Mouse (Mus musculus) v-Abl transformed pro-B cells (cell line): ENCODE measurements around the gene Mterf2.

Experiments used
- in situ Hi-C, 2 experiments: fragments of 400-800 bp; cut with MboI; formaldehyde crosslinking; loops; one replicate each; pipeline ENCODE4 v1.15.1; 2025; ENCODE audit not compliant: unreplicated experiment in 2 of 2

The Mterf2 gene

GRCm38 (mm10) chr10:85127395-85128287 lies at the start of gene Mterf2:
Gene Mterf2 (minus strand): TSS chr10:85128027.
- in situ Hi-C loops = loop anchor here (5.0 to 10.0 kb wide), 3 partner anchors 55 to 483 kb away; no protein-coding TSS in a partner anchor

DNA sequence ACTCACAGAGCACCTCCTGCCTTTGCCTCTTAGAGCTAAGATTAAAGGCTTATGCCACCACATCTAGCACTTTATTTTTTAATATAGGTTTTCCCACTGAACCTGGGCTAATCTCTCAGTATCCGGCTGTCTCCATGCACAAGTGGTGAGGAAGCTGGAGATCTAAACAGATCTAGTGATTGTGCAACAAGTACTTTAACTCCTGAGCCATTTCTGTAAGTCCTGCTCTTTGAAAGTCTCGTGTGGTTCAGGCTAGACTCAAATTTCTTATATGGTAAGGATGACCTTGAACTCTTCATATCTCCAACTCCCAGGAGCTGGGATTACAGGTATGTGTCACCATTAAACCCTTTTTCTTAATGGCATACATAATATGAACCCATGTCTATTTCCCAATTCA lies 48.8 kb upstream of the Mterf2 start:
- in situ Hi-C loops = loop anchor here in 1 of 2 experiments (25.0 kb wide), 1 partner anchor 736 kb away; the partner anchor contains the start of gene Prdm4

DNA sequence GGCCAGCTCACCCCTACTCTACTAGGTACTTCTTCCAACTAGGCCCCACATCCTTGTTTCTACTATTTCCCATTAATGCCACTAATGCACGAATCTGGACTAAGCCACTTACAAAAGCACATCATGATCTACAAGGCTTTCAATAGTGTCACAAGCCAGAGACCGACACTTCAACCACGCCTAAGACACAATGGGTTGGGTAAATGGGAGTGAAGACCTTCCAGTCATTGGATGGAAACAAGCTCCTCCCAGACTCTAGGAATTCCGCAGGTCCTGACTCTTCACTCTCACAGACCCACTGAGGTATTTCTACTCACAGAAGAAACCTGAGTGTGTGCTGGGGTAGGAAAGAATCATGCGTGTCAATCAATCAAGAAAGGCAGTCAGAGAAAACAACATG lies 37.5 kb upstream of the Mterf2 start:
- in situ Hi-C loops = no loop called here

- in situ Hi-C loops = no loop called here
These were observed 37.0 kb upstream of the Mterf2 start for GRCm38 (mm10) chr10:85164791-85165190.

DNA sequence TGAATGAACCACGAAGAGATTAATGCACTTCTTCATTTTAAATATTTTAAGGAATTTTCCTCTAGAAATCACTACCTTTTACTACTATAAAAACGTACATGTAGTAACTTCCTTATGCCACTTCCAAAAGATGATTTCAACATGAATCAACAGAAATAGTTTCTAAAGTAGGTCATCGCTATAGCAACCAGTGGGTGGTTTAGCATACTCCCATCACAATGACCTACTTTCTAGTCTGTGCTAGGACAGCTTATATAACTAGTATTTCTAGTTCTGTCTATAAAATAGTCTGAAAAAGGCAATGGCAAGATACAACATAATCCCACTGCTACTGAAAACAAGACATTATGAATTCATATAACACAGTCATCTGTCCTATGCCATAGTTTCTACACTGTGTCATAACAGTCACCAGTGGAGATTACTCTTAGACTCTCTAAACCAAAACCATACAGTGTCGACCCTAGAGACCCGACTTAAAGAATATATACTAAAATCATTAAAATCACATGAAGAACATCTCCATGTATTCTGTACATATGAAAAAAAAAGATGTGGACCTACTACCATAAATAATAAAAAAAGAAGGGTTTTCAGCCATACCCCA lies 34.0 kb upstream of the Mterf2 start:
- in situ Hi-C loops = no loop called here

- in situ Hi-C loops = loop anchor here in 1 of 2 experiments (10.0 kb wide), 2 partner anchors 495 to 1305 kb away; no protein-coding TSS in a partner anchor
These were observed 32.3 kb upstream of the Mterf2 start for GRCm38 (mm10) chr10:85159989-85160619.

DNA sequence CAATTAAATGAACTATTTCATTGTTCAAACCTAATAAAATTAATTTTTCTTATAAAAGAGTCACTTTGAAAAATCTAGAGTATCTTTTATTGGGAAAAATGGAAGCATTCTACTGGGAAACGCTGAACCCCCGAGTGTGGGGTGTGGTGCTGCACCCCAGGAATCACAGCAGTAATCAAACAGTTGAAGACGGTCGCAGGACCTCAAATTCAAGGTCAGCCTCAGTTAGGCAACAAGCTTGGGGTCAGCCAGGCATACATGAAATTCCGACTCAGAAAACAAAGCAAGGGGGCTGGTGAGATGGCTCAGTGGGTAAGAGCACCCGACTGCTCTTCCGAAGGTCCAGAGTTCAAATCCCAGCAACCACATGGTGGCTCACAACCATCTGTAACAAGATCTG lies 29.6 kb upstream of the Mterf2 start:
- in situ Hi-C loops = loop anchor here in 1 of 2 experiments (10.0 kb wide), 2 partner anchors 497 to 1307 kb away; no protein-coding TSS in a partner anchor

GRCm38 (mm10) chr10:85154195-85154594 lies 26.4 kb upstream of the Mterf2 start:
- in situ Hi-C loops = loop anchor here in 1 of 2 experiments (10.0 kb wide), 2 partner anchors 501 to 1311 kb away; no protein-coding TSS in a partner anchor

- in situ Hi-C loops = no loop called here
These were observed 21.4 kb upstream of the Mterf2 start for GRCm38 (mm10) chr10:85149226-85149625.

DNA sequence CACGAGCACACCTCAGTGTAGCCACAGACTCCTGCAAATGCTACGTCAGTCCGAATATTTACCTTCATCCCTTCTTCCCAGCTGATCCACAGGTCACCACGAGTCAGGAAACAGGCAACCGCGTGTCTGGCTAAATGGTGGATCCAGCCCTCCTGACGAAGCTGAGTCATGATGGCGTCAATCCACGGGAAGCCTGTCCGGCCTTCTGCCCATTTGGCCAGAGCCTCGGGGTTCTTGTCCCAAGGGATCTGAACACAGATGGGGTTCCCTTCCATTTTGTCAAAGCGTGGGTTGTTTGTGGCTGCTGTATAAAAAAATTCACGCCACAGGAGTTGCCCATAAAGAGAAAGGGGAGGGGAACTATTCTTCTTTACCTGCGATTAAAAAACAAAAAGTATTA lies 18.5 kb upstream of the Mterf2 start:
- in situ Hi-C loops = no loop called here

GRCm38 (mm10) chr10:85141465-85141864 lies 13.6 kb upstream of the Mterf2 start:
- in situ Hi-C loops = no loop called here

GRCm38 (mm10) chr10:85136573-85136972 lies 8.7 kb upstream of the Mterf2 start:
- in situ Hi-C loops = no loop called here

- in situ Hi-C loops = loop anchor here (5.0 to 10.0 kb wide), 3 partner anchors 54 to 484 kb away; no protein-coding TSS in a partner anchor
These were observed 626 bp upstream of the Mterf2 start for GRCm38 (mm10) chr10:85128453-85128852.

DNA sequence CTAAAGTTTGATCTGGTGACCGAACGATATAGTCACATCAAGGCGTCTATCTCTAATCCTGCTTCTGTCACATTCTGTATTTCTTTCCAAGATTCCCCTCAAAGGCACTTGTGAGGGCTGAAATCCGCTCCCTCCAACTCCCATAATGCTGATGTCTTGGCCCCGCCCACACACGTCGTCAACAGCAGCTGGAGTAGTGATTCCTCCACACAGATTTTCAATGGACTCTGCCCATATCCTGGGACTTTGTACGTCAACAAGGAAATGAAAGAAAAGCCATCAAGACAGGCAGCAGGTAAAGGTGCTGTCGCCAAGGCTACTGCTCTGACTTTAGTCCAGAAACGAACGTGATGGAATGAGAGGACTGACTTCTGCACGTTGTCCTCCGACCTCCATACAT lies 2.6 kb downstream of the Mterf2 start:
- in situ Hi-C loops = loop anchor here (5.0 to 10.0 kb wide), 3 partner anchors 57 to 480 kb away; no protein-coding TSS in a partner anchor

DNA sequence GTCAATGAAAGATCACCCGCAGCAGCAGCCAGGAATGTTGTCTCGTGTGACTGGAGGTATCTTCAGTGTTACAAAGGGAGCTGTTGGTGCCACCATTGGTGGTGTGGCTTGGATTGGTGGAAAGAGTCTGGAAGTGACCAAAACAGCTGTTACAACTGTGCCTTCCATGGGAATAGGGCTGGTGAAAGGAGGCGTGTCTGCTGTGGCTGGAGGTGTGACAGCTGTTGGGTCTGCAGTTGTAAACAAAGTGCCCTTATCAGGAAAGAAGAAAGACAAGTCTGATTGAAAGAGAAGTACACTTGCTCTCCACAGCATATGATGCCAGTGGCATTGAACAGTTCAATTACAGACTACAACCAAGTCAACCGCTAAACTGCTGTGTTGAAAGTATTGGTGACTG lies 13.4 kb downstream of the Mterf2 start:
- in situ Hi-C loops = no loop called here

DNA sequence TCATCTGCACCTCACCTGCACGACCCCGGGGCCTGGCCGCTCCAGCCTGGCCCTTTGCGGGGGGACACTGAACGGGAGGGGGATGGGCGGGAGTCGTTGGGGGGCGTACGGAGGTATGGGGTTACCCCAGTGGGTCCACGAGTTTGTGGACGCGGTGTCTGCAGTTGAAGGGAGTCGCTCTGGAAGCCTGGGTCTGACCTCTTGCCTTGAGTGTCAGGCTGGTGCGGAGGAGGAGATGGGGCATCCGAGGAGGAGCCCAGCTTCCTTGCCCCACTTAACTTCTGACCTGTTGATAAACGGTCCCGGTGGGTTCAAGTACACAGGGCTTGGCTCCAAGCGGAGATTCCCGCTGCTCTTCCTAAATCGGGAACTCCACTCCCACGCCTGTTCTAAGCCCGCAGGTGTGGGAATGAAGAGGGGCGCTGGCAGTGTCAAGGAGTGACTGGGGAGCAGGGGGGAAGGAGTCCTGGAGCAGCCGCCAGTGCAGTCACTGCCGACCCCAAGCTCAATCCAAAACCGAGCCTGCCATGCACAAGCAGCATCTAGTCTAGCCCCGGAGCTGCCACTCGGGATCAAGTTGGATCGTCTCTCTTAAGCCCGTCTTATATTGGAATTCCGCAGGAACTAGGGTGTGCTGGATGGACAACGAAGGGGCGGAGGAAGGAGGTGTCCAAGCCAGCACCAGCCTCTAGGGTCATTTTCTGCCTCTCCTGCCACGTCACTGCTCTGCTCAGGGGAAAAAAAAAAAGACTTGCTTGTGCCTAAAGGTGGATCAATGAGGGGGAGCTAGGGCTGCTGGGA lies 24.5 kb downstream of the Mterf2 start:
- in situ Hi-C loops = loop anchor here in 1 of 2 experiments (10.0 kb wide), 1 partner anchor 188 kb away; the partner anchor contains the start of gene Ric8b

GRCm38 (mm10) chr10:85102247-85103084 lies 25.4 kb downstream of the Mterf2 start, which contains the start of the genes Fhl4 and Tmem263:
Gene Fhl4 (minus strand): TSS chr10:85102495.
Gene Tmem263 (plus strand): TSS chr10:85102627.
- in situ Hi-C loops = loop anchor here in 1 of 2 experiments (10.0 kb wide), 1 partner anchor 188 kb away; the partner anchor contains the start of gene Ric8b

DNA sequence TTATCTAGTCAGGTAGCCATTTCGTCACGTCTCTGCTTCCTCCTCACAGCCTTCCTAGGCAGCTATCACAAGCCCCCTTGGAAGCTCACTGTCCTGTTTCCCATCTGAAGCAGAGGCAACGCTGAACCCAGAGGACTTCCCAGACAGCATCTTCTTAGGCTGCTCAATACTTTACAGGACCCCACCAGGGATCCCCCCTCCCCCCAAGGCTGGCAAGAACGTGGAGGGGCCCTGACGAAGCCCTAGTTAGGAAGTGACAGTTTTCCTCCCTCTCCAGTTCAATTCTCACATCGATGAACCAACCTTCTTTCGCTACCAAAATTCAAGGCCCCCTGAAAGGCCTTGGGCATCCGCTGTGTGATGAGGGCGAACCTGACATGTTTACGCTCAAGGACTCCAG lies 26.0 kb downstream of the Mterf2 start:
- in situ Hi-C loops = loop anchor here in 1 of 2 experiments (10.0 kb wide), 1 partner anchor 187 kb away; the partner anchor contains the start of gene Ric8b
